Mouse (Mus musculus) CD4-positive helper T cell, adult 2 months (primary cell): ENCODE data around the gene Phospho2.
A peak's percentile ranks its signal among the peaks of the same experiment; 100 is the strongest.
"Not testable (repeated sequence)": the region's sequence is repeated elsewhere in the genome, so short reads cannot be mapped to it uniquely, and the experiment has no call there.

Source experiments
- DNase-seq: peaks from one replicate; pipeline ENCODE4 v3.0.0-alpha.2; 2012; ENCODE audit warnings: low read depth, missing footprints, low spot score

Gene Phospho2

GRCm38 (mm10) chr2:69789429-69790069 lies at the start of gene Phospho2, which contains the start of gene Ccdc173:
TSS of gene Phospho2 (plus strand) at chr2:69789623.
TSS of gene Ccdc173 (minus strand) at chr2:69789575.
- DNase-seq: peak; percentile 98

GRCm38 (mm10) chr2:69745091-69745490 lies 44.3 kb upstream of the Phospho2 start:
- DNase-seq: peak; percentile 8

- DNase-seq: no peak
Measured at GRCm38 (mm10) chr2:69760980-69761379, 28.4 kb upstream of the Phospho2 start.

GRCm38 (mm10) chr2:69763340-69763739 lies 26.1 kb upstream of the Phospho2 start:
- DNase-seq: no peak

GRCm38 (mm10) chr2:69764716-69765115 lies 24.7 kb upstream of the Phospho2 start:
- no peak for DNase-seq

GRCm38 (mm10) chr2:69773331-69773730 lies 16.1 kb upstream of the Phospho2 start:
- no peak for DNase-seq

- DNase-seq: peak; percentile 42
Measured at GRCm38 (mm10) chr2:69777985-69778835, 11.2 kb upstream of the Phospho2 start.

GRCm38 (mm10) chr2:69778836-69779177 lies 10.6 kb upstream of the Phospho2 start:
- DNase-seq: peak; percentile 82

GRCm38 (mm10) chr2:69788974-69789373 lies 449 bp upstream of the Phospho2 start:
- DNase-seq: no peak

GRCm38 (mm10) chr2:69790285-69790684 lies 862 bp downstream of the Phospho2 start:
- peak; percentile 88 for DNase-seq

GRCm38 (mm10) chr2:69790722-69791121 lies 1.3 kb downstream of the Phospho2 start:
- DNase-seq: no peak

GRCm38 (mm10) chr2:69802911-69803312 lies 13.5 kb downstream of the Phospho2 start:
- peak; percentile 80 for DNase-seq

- no peak for DNase-seq
Measured at GRCm38 (mm10) chr2:69803756-69804155, 14.3 kb downstream of the Phospho2 start.

GRCm38 (mm10) chr2:69804663-69805062 lies 15.2 kb downstream of the Phospho2 start:
- DNase-seq: not testable (repeated sequence)

- no peak for DNase-seq
Measured at GRCm38 (mm10) chr2:69810169-69810568, 20.7 kb downstream of the Phospho2 start.

- not testable (repeated sequence) for DNase-seq
Measured at GRCm38 (mm10) chr2:69811349-69811748, 21.9 kb downstream of the Phospho2 start.

- DNase-seq: no peak
Measured at GRCm38 (mm10) chr2:69816575-69816974, 27.2 kb downstream of the Phospho2 start.

- no peak for DNase-seq
Measured at GRCm38 (mm10) chr2:69818350-69819085, 29.1 kb downstream of the Phospho2 start.

GRCm38 (mm10) chr2:69820201-69820600 lies 30.8 kb downstream of the Phospho2 start:
- no peak for DNase-seq

- no peak for DNase-seq
Measured at GRCm38 (mm10) chr2:69821711-69822110, 32.3 kb downstream of the Phospho2 start, which contains the start of gene Klhl23. TSS of gene Klhl23 (plus strand) at chr2:69821944.

- DNase-seq: peak; percentile 5
Measured at GRCm38 (mm10) chr2:69822361-69823128, 33.1 kb downstream of the Phospho2 start.
